Mouse (Mus musculus) large intestine, adult 2 months (tissue): ENCODE results near the gene Accs. TPM values are rescaled to one million over a fixed set of nuclear protein-coding genes. Genes with fewer than 3 reads are reported as not detected.

Source experiments
- DNase-seq: peaks from one replicate; pipeline ENCODE4 v3.0.0-alpha.2; 2012; ENCODE audit warnings: low read depth, low spot score
- WGBS: fragments of 180-500 bp; shearing (Covaris S2); methylation state at CpG from one replicate; pipeline ENCODE4 v1.1.7; 2018; 5-methylcytosine and 5-hydroxymethylcytosine counted together
- polyA plus RNA-seq: library from polyadenylated mRNA; depleted of rRNA; stranded (reverse); fragments of >200 nt; gene quantifications from 2 replicates; pipeline ENCODE4 v1.2.3, GENCODE M21; 2012; rRNA removed

Gene Accs
- polyA plus RNA-seq, 1 experiment: 6.0 TPM

- WGBS: 93% methylated on average over 2 of the region's 2 CpGs
- DNase-seq: no peak
Measured at GRCm38 (mm10) chr2:93802947-93803346, 46.8 kb downstream of the Accs start.

GRCm38 (mm10) chr2:93801097-93801496, 48.6 kb downstream of the Accs start:
- no peak for DNase-seq
- WGBS: 86% methylated on average over 7 of the region's 7 CpGs

- 54% methylated on average over 19 of the region's 19 CpGs for WGBS
- no peak for DNase-seq
Measured at GRCm38 (mm10) chr2:93797162-93797795, 52.5 kb downstream of the Accs start.

- no peak for DNase-seq
- WGBS: 91% methylated on average over 5 of the region's 5 CpGs
Measured at GRCm38 (mm10) chr2:93794375-93794774, 55.4 kb downstream of the Accs start.

GRCm38 (mm10) chr2:93791516-93792499, 57.9 kb downstream of the Accs start:
- DNase-seq: no peak
- WGBS: 54% methylated on average over 13 of the region's 13 CpGs

- DNase-seq: no peak
- WGBS: 88% methylated on average over 4 of the region's 4 CpGs
Measured at GRCm38 (mm10) chr2:93790798-93791345, 58.9 kb downstream of the Accs start.

GRCm38 (mm10) chr2:93788557-93788956, 61.2 kb downstream of the Accs start:
- DNase-seq: no peak
- WGBS: 92% methylated on average over 5 of the region's 5 CpGs

- peak; percentile 43 for DNase-seq
- 58% methylated on average over 4 of the region's 4 CpGs for WGBS
Measured at GRCm38 (mm10) chr2:93786175-93786574, 63.6 kb downstream of the Accs start.

- WGBS: 90% methylated on average over 2 of the region's 2 CpGs
- DNase-seq: no peak
Measured at GRCm38 (mm10) chr2:93785432-93785798, 64.3 kb downstream of the Accs start.

- no peak for DNase-seq
- 76% methylated on average over 12 of the region's 12 CpGs for WGBS
Measured at GRCm38 (mm10) chr2:93784721-93785431, 64.9 kb downstream of the Accs start.

GRCm38 (mm10) chr2:93783926-93784539, 65.7 kb downstream of the Accs start:
- WGBS: 83% methylated on average over 9 of the region's 9 CpGs

More at GRCm38 (mm10) chr2:93783926-93784539, 65.7 kb downstream of the Accs start:
- DNase-seq: no peak

Other genes with a start within 250 kb of the Accs start
- gene Alx4, start 207.6 kb downstream of the Accs start, polyA plus RNA-seq: 0.02 TPM in 1 of 2 replicates, not detected in the other
- gene Ext2, start 27.4 kb downstream of the Accs start, polyA plus RNA-seq: 29.6 and 31.6 TPM in 2 replicates
- 0.19 and 0.27 TPM in 2 replicates for gene Accsl, start 19.2 kb upstream of the Accs start, polyA plus RNA-seq
- gene Gm13889, start 107.3 kb upstream of the Accs start, polyA plus RNA-seq: 14.9 and 17.2 TPM in 2 replicates
- gene Gm27027, start 146.4 kb upstream of the Accs start, polyA plus RNA-seq: not detected in 2 replicates
- gene Alkbh3, start 160.9 kb upstream of the Accs start, polyA plus RNA-seq: 47.0 and 52.2 TPM in 2 replicates